Mouse (Mus musculus) neural tube, embryonic 14.5 days (tissue): ENCODE data around the gene Smad3. TPM values are rescaled to one million over a fixed set of nuclear protein-coding genes. Genes with fewer than 3 reads are reported as not detected.

ENCODE experiments used
- ATAC-seq: fragments of 200-750 bp; cut with Nextera tagmentation; 2 replicates; pipeline ENCODE4 v1.8.0; 2017; ENCODE audit warnings: low read depth, mild to moderate bottlenecking, moderate TSS enrichment, moderate library complexity
- H3K27ac ChIP-seq: fragments of 300-500 bp; sonication (generic); 2 replicates; pipeline ENCODE4 v1.5.1; 2014; ENCODE audit warnings: low read depth, mild to moderate bottlenecking, control low read depth, low read length, moderate library complexity, mixed read lengths
- H3K27me3 ChIP-seq: fragments of 300-500 bp; sonication (generic); 2 replicates; pipeline ENCODE4 v1.6.1; 2014; ENCODE audit warnings: low read length; ENCODE audit not compliant: control insufficient read depth, insufficient read depth
- H3K36me3 ChIP-seq: fragments of 300-500 bp; sonication (generic); 2 replicates; pipeline ENCODE4 v1.6.1; 2014; ENCODE audit warnings: low read length, mixed read lengths; ENCODE audit not compliant: control insufficient read depth, insufficient read depth
- H3K4me1 ChIP-seq: fragments of 300-500 bp; sonication (generic); 2 replicates; pipeline ENCODE4 v1.6.1; 2014; ENCODE audit warnings: low read length; ENCODE audit not compliant: control insufficient read depth, insufficient read depth
- H3K4me2 ChIP-seq: fragments of 300-500 bp; sonication (generic); 2 replicates; pipeline ENCODE4 v1.6.1; 2014; ENCODE audit warnings: mild to moderate bottlenecking, low read depth, low read length, control low read depth
- H3K4me3 ChIP-seq: fragments of 300-500 bp; sonication (generic); 2 replicates; pipeline ENCODE4 v1.5.1; 2014; ENCODE audit warnings: low read depth, low read length, control low read depth, mixed read lengths
- H3K9ac ChIP-seq: fragments of 300-500 bp; sonication (generic); replicated peaks from 2 replicates; pipeline ENCODE4 v1.6.1; 2014; ENCODE audit warnings: low read depth, mild to moderate bottlenecking, control low read depth, low read length, mixed read lengths
- H3K9me3 ChIP-seq: fragments of 300-500 bp; sonication (generic); 2 replicates; pipeline ENCODE4 v1.6.1; 2016; ENCODE audit warnings: low read length; ENCODE audit not compliant: control insufficient read depth
- whole genome bisulfite sequencing: fragments of 180-500 bp; shearing (Covaris S2); extraction: QIAGEN DNeasy Blood & Tissue Kit; methylation state at CpG from one replicate; pipeline ENCODE4 v1.1.7; 2014; 5-methylcytosine and 5-hydroxymethylcytosine counted together
- polyA plus RNA-seq: library from polyadenylated mRNA; unstranded; fragments of >200 nt; fragmentation: Nextera tagmentation; extraction: Ambion mirVana; gene quantifications from 2 replicates; pipeline ENCODE4 v1.2.1, GENCODE M21; 2014

Smad3 gene
- polyA plus RNA-seq, 1 experiment from 2014 or later: 6.4 TPM

DNA sequence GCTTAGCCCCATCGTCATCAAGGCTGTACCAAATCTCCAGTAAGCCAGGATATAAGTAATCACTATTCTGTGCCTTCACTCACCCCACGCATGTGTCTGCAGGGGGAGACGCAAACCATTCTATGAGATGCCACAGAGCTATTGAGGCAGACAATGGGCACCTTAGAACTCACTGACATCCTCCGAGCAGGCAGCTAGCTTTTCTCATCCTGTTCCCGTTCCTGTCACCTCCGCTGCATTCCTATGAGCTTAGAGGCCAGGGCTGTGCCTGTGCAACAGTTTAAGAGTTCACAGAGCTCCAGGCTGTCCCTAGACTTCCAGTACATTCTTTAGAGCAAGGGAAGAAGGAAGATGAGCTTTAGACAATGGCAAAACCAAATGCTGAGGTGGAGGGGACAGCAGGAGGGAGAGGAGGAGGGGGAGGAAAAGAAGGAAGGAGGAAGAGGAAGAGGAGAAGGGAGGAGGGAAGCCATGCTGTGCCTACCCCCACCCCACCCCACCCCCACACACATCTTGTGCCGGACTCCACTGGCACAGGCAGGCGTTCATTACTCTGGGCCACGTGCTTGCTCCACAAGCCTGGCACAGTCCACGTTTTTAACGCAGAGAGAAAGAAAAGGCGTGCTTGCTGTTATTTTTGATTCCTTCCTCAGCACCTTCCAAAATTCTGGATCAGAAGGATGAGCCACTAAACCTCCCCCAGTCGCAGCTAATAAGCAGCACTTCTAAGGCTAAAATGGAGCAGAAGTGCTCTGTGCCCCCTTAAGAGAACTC lies 14.7 kb downstream of the Smad3 start:
- ATAC-seq: no peak
- no peak overlapping the region for H3K4me2 ChIP-seq
- H3K4me1 ChIP-seq: peaks cover 21% of the 10 kb centered on the region
- H3K27ac ChIP-seq: no peak overlapping the region
- H3K36me3 ChIP-seq: no peaks in the 10 kb centered on the region
- H3K27me3 ChIP-seq: no peaks in the 10 kb centered on the region
- no peaks in the 10 kb centered on the region for H3K9me3 ChIP-seq
- H3K9ac ChIP-seq: no peak overlapping the region
- no peak overlapping the region for H3K4me3 ChIP-seq
- WGBS: 48% methylated on average over 13 of the region's 13 CpGs

DNA sequence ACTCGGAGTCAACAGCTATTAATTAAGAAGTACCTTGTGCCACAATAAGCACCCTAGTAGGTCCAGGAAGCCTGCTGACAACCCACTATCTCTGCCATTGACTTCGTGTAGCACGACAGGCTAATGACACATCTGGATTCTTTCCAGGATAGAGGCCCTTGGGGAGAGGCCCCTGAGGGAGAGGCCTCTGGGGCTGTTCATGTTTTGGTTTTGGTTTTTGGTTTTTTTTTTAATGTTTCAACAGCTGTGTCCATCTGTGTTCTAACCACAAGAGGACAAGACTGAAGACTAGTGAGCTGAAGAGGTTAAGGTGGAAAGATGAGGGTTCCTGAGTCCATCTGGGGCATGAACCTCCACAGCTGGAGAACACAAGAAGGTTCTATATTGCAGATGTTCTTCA lies 15.5 kb downstream of the Smad3 start:
- Histone ChIP-seq H3K27me3 (no peaks in the 10 kb centered on the region), H3K9ac (no peak overlapping the region), H3K36me3 (no peaks in the 10 kb centered on the region), H3K9me3 (no peaks in the 10 kb centered on the region), H3K4me1 (peaks cover 19% of the 10 kb centered on the region), H3K27ac (no peak overlapping the region), H3K4me3 (no peak overlapping the region), H3K4me2 (no peak overlapping the region)
- ATAC-seq: no peak
- WGBS: 44% methylated on average over 3 of the region's 3 CpGs

- H3K4me1 ChIP-seq: peaks cover 19% of the 10 kb centered on the region
- H3K4me3 ChIP-seq: no peak overlapping the region
- 73% methylated on average over 6 of the region's 6 CpGs for WGBS
- no peak for ATAC-seq
- H3K27ac ChIP-seq: no peak overlapping the region
- no peaks in the 10 kb centered on the region for H3K9me3 ChIP-seq
- H3K4me2 ChIP-seq: no peak overlapping the region
- no peaks in the 10 kb centered on the region for H3K27me3 ChIP-seq
- no peaks in the 10 kb centered on the region for H3K36me3 ChIP-seq
- H3K9ac ChIP-seq: no peak overlapping the region
Observed at GRCm38 (mm10) chr9:63741792-63742191, 16.0 kb downstream of the Smad3 start.

DNA sequence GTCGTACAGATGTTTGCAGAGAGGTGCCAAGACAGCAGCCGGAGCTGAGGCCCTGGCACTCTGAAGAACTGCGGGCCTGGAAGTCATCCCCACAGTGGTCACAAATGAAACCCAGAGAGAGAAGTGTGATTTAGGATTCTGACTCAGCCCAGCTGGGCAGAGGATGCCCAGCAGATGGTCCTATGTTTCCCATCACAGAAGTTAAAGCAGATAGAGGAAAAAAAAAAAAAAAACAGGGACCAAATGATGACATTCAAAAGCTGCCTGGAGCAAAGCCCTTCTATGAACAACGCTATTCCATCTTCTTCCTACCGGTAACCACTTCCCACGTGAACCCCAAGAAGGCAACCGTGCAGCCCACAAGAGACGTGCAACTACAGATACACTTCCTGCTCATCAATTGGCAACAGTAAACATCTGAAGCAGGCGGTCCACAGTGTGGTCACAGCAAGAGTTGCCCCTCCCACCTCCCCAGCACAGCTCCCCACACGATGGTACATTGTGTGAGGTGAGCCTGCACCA lies 17.4 kb downstream of the Smad3 start:
- H3K4me2 ChIP-seq: no peak overlapping the region
- no peaks in the 10 kb centered on the region for H3K27me3 ChIP-seq
- H3K9me3 ChIP-seq: no peaks in the 10 kb centered on the region
- H3K9ac ChIP-seq: no peak overlapping the region
- WGBS: 84% methylated on average over 10 of the region's 10 CpGs
- ATAC-seq: no peak
- H3K4me1 ChIP-seq: peaks cover 10% of the 10 kb centered on the region
- no peaks in the 10 kb centered on the region for H3K36me3 ChIP-seq
- no peak overlapping the region for H3K4me3 ChIP-seq
- H3K27ac ChIP-seq: no peak overlapping the region

- H3K4me2 ChIP-seq: no peak overlapping the region
- H3K9ac ChIP-seq: no peak overlapping the region
- WGBS: 69% methylated on average over 11 of the region's 11 CpGs
- ATAC-seq: no peak
- peaks cover 5% of the 10 kb centered on the region; the same call in 1 of the 2 replicates for H3K4me1 ChIP-seq
- no peaks in the 10 kb centered on the region for H3K27me3 ChIP-seq
- H3K36me3 ChIP-seq: no peaks in the 10 kb centered on the region
- H3K27ac ChIP-seq: no peak overlapping the region
- no peaks in the 10 kb centered on the region for H3K9me3 ChIP-seq
- no peak overlapping the region for H3K4me3 ChIP-seq
Observed at GRCm38 (mm10) chr9:63738830-63739229, 19.0 kb downstream of the Smad3 start.

DNA sequence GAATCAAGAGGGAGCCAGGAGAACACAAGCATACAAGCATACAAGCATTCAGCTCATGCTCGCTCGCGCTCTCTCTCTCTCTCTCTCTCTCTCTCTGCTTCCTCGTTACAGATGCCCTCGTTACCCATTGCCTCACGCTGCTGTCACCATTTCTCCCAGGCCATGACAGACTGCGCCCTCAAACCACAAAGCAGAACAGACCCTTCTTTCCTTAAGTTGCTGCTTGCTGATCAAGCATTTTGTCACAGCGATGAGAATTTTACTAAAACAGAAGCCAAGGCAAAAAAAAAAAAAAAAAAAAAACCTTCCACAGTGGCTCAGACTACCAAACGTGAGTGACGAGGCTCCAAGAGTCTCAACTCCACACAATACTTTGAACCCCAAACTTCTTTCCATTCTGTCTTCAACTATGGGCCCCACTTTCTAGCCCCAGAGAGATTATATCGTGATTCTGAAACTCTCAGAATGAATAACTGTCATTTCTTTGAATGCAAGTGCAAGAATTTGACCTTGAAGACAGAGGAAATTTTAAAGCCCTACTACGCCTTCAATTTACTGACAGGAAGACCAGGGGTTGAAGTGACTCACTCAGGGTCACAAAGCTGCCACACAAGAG lies 19.6 kb downstream of the Smad3 start:
- H3K4me2 ChIP-seq: no peak overlapping the region
- no peaks in the 10 kb centered on the region for H3K27me3 ChIP-seq
- H3K4me3 ChIP-seq: no peak overlapping the region
- WGBS: 77% methylated on average over 12 of the region's 12 CpGs
- ATAC-seq: no peak
- no peaks in the 10 kb centered on the region for H3K36me3 ChIP-seq
- no peak overlapping the region for H3K27ac ChIP-seq
- H3K9ac ChIP-seq: no peak overlapping the region
- no peaks in the 10 kb centered on the region for H3K9me3 ChIP-seq
- H3K4me1 ChIP-seq: peaks cover 5% of the 10 kb centered on the region; the same call in 1 of the 2 replicates

GRCm38 (mm10) chr9:63737426-63737931 lies 20.3 kb downstream of the Smad3 start:
- Histone ChIP-seq H3K9ac (no peak overlapping the region), H3K9me3 (no peaks in the 10 kb centered on the region), H3K4me3 (no peak overlapping the region), H3K36me3 (no peaks in the 10 kb centered on the region), H3K4me1 (peaks cover 5% of the 10 kb centered on the region; the same call in 1 of the 2 replicates), H3K27me3 (no peaks in the 10 kb centered on the region), H3K27ac (no peak overlapping the region), H3K4me2 (no peak overlapping the region)
- no peak for ATAC-seq
- WGBS: 87% methylated on average over 9 of the region's 9 CpGs

DNA sequence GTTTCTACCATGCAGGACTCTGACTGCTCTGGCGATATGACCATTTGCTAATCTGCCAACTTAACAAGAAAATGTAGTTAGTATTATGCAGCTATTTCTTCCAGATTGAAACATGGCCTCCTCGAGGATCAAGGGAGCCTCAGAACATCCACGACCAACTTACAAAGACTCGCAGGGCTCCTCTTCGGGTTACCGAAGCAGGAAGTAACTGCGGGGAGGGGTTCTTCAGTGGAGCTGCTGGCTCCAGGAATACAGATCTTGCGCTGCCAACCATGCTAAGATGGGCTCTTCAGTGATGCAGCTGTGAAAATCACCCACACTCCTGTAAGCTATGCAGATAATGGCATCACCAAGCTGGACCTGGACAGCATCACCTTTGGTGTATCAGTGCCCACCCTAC lies 23.5 kb downstream of the Smad3 start:
- no peak overlapping the region for H3K27ac ChIP-seq
- H3K4me2 ChIP-seq: no peak overlapping the region
- H3K4me3 ChIP-seq: no peak overlapping the region
- no peaks in the 10 kb centered on the region for H3K27me3 ChIP-seq
- no peaks in the 10 kb centered on the region for H3K36me3 ChIP-seq
- ATAC-seq: no peak
- H3K9me3 ChIP-seq: no peaks in the 10 kb centered on the region
- no peaks in the 10 kb centered on the region for H3K4me1 ChIP-seq
- WGBS: 84% methylated on average over 8 of the region's 8 CpGs
- H3K9ac ChIP-seq: no peak overlapping the region

DNA sequence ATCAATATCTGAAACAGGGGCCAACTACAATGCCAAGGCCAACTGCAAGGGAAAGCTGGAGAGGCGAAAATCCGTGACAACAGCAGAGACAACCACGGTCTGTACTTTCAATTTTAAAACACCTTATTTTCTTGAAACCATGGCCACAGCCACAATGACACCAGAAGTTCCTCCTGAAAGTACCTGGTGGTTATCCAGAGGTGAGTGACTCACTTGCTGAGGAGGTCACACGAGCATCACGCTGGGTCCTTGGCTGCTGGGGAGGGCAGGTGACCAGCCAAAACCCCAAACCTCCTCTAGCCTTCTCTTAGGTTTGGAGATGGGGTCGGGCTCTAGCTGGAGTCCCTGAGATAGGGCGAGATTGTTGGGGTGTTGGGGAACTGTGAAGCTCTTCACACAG lies 25.1 kb downstream of the Smad3 start:
- 94% methylated on average over 7 of the region's 7 CpGs for WGBS
- Histone ChIP-seq H3K27me3 (no peaks in the 10 kb centered on the region), H3K9ac (no peak overlapping the region), H3K9me3 (no peaks in the 10 kb centered on the region), H3K27ac (no peak overlapping the region), H3K36me3 (no peaks in the 10 kb centered on the region), H3K4me1 (no peaks in the 10 kb centered on the region), H3K4me3 (no peak overlapping the region), H3K4me2 (no peak overlapping the region)
- no peak for ATAC-seq
